Mouse (Mus musculus) right cerebral cortex, adult 2 months (tissue): Measurements from ENCODE around the gene Cd3d.
A peak's percentile ranks its signal among the peaks of the same experiment; 100 is the strongest.

Experiments
- DNase-seq, 2 experiments: peaks; one replicate each; pipeline ENCODE4 v3.0.0; 2021 to 2022; ENCODE audit warnings: low spot score in 2 of 2

Gene Cd3d

GRCm38 (mm10) chr9:44993268-44993667 lies 11.7 kb downstream of the Cd3d start:
- DNase-seq: no peak

GRCm38 (mm10) chr9:44994962-44995361 lies 13.4 kb downstream of the Cd3d start:
- no peak for DNase-seq

GRCm38 (mm10) chr9:44996590-44996989 lies 15.0 kb downstream of the Cd3d start:
- DNase-seq: no peak

- no peak for DNase-seq
Observed at GRCm38 (mm10) chr9:44998138-44998537, 16.6 kb downstream of the Cd3d start.

GRCm38 (mm10) chr9:44999171-44999570 lies 17.6 kb downstream of the Cd3d start:
- peak in 1 of 2 experiments; percentile 3 for DNase-seq

- no peak for DNase-seq
Observed at GRCm38 (mm10) chr9:44999776-45000175, 18.2 kb downstream of the Cd3d start.

GRCm38 (mm10) chr9:45000249-45000648 lies 18.7 kb downstream of the Cd3d start:
- no peak for DNase-seq

GRCm38 (mm10) chr9:45007404-45007803 lies 25.8 kb downstream of the Cd3d start:
- no peak for DNase-seq

GRCm38 (mm10) chr9:45008342-45008741 lies 26.8 kb downstream of the Cd3d start:
- no peak for DNase-seq

- DNase-seq: no peak
Observed at GRCm38 (mm10) chr9:45009180-45010078, 27.8 kb downstream of the Cd3d start, which contains the start of gene Cd3e. TSS of gene Cd3e (minus strand) at chr9:45009627.

- no peak for DNase-seq
Observed at GRCm38 (mm10) chr9:45010461-45010860, 28.9 kb downstream of the Cd3d start.

- no peak for DNase-seq
Observed at GRCm38 (mm10) chr9:45011291-45011690, 29.7 kb downstream of the Cd3d start.

GRCm38 (mm10) chr9:45014879-45015278 lies 33.3 kb downstream of the Cd3d start:
- no peak for DNase-seq

GRCm38 (mm10) chr9:45015841-45016240 lies 34.3 kb downstream of the Cd3d start:
- no peak for DNase-seq

GRCm38 (mm10) chr9:45018031-45018430 lies 36.4 kb downstream of the Cd3d start:
- DNase-seq: peak; percentile 25 to 27

- peak; percentile 53 to 76 for DNase-seq
Observed at GRCm38 (mm10) chr9:45022800-45023199, 41.2 kb downstream of the Cd3d start.

- no peak for DNase-seq
Observed at GRCm38 (mm10) chr9:45023638-45024037, 42.1 kb downstream of the Cd3d start.

- no peak for DNase-seq
Observed at GRCm38 (mm10) chr9:45024187-45024586, 42.6 kb downstream of the Cd3d start.

GRCm38 (mm10) chr9:45027376-45027775 lies 45.8 kb downstream of the Cd3d start:
- no peak for DNase-seq

GRCm38 (mm10) chr9:45030341-45030740 lies 48.8 kb downstream of the Cd3d start:
- no peak for DNase-seq

GRCm38 (mm10) chr9:45032261-45032660 lies 50.7 kb downstream of the Cd3d start:
- no peak for DNase-seq

GRCm38 (mm10) chr9:45034526-45034925 lies 52.9 kb downstream of the Cd3d start:
- no peak for DNase-seq
